Mouse (Mus musculus) lung, postnatal 0 days (tissue): ENCODE results near the gene Bcor.

Experiments
- CTCF ChIP-seq: IDR thresholded peaks from 2 replicates; pipeline ENCODE4 v1.5.1; 2016; ENCODE audit warnings: antibody characterized with exemption, mild to moderate bottlenecking
- EP300 ChIP-seq: IDR thresholded peaks from 2 replicates; pipeline ENCODE4 v1.6.1; 2016; ENCODE audit warnings: antibody characterized with exemption, mild to moderate bottlenecking, control low read depth

- TF ChIP-seq CTCF = peak; percentile 73
- no peak for TF ChIP-seq EP300
These were observed 25.6 kb downstream of the Bcor start for GRCm38 (mm10) chrX:12134541-12134940.
